Mouse (Mus musculus): ENCODE measurements around the gene Aaas. TPM values are rescaled to one million over a fixed set of nuclear protein-coding genes. Genes with fewer than 3 reads are reported as not detected.
"Not testable (repeated sequence)": the region's sequence is repeated elsewhere in the genome, so short reads cannot be mapped to it uniquely, and the experiment has no call there.

Gene Aaas
- polyA plus RNA-seq, 1 experiment from 2014 or later = 36.1 TPM

DNA sequence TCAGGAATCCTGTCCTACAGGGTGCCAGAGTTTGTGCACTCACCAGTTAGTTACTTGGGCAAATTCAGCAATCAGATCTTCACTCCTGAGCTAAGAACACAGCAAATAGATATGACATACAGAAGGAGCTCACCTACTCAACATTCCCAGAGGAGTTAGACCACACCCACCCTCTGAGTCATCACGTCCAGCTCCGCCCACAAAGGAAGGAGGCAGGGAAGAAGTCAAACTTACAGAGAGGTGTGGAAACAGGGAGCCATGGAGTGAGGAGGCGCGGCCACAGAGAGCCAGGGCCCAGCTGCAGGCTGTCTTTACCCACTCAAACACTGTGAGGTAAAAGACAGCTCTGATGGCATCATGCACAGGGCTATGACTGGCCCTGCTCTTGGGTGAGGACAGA lies 4.1 kb downstream of the Aaas start:
- Histone ChIP-seq H3K27me3 (replicated peaks; ENCODE audit: control insufficient read depth, insufficient read depth, low read length) (no peaks in the 10 kb centered on the region), H3K9me3 (ENCODE audit: control insufficient read depth, low read length) (no peaks in the 10 kb centered on the region), H3K4me3 (ENCODE audit: low read length) (no peak overlapping the region), H3K36me3 (ENCODE audit: control insufficient read depth, insufficient read depth, low read length) (no peaks in the 10 kb centered on the region; the same call in 1 of the 2 replicates), H3K27ac (ENCODE audit: low read depth, low read length) (no peak overlapping the region), H3K4me2 (ENCODE audit: low read length) (no peak overlapping the region), H3K9ac (ENCODE audit: low read depth, low read length) (no peak overlapping the region), H3K4me1 (ENCODE audit: control insufficient read depth, insufficient read depth, low read depth, low read length) (peaks cover 6% of the 10 kb centered on the region)
- 81% methylated on average over 4 of the region's 4 CpGs for WGBS
- no peak for ATAC-seq

DNA sequence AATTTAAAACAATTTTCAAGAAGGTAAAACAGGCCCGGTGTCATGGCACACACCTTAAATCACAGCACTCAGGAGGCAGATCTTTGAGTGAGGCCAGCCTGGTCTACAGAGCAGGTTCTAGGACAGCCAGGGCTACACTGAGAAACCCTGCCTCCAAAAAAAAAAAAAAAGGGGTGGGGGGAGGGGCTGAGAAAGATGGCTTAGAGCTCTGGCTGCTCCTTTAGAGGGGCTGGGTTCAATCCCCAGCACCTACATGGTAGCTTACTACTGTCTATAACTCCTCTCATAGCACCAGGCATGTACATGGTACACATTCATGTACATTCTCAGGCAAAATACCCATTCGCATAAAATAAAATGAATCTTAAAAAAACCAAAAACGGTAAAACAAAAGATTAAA lies 6.1 kb downstream of the Aaas start:
- Histone ChIP-seq H3K4me3 (ENCODE audit: low read length) (no peak overlapping the region), H3K36me3 (ENCODE audit: control insufficient read depth, insufficient read depth, low read length) (no peaks in the 10 kb centered on the region; the same call in 1 of the 2 replicates), H3K27me3 (replicated peaks; ENCODE audit: control insufficient read depth, insufficient read depth, low read length) (no peaks in the 10 kb centered on the region), H3K9ac (ENCODE audit: low read depth, low read length) (no peak overlapping the region), H3K9me3 (ENCODE audit: control insufficient read depth, low read length) (no peaks in the 10 kb centered on the region), H3K4me2 (ENCODE audit: low read length) (no peak overlapping the region), H3K4me1 (ENCODE audit: control insufficient read depth, insufficient read depth, low read depth, low read length) (no peaks in the 10 kb centered on the region), H3K27ac (ENCODE audit: low read depth, low read length) (no peak overlapping the region)
- WGBS = 95% methylated on average over 3 of the region's 3 CpGs
- no peak for ATAC-seq

GRCm38 (mm10) chr15:102341580-102341979 lies 9.0 kb downstream of the Aaas start:
- peaks cover 13% of the 10 kb centered on the region; the same call in 1 of the 2 replicates for H3K36me3 ChIP-seq (ENCODE audit: control insufficient read depth, insufficient read depth, low read length)
- no peak for ATAC-seq
- WGBS = 0% methylated on average over 1 of the region's 1 CpGs
- no peak overlapping the region for H3K27ac ChIP-seq (ENCODE audit: low read depth, low read length)
- H3K9me3 ChIP-seq (ENCODE audit: control insufficient read depth, low read length) = no peaks in the 10 kb centered on the region
- no peak overlapping the region for H3K4me3 ChIP-seq (ENCODE audit: low read length)
- H3K4me1 ChIP-seq (ENCODE audit: control insufficient read depth, insufficient read depth, low read depth, low read length) = no peaks in the 10 kb centered on the region
- no peak overlapping the region for H3K9ac ChIP-seq (ENCODE audit: low read depth, low read length)
- H3K27me3 ChIP-seq (replicated peaks; ENCODE audit: control insufficient read depth, insufficient read depth, low read length) = no peaks in the 10 kb centered on the region
- H3K4me2 ChIP-seq (ENCODE audit: low read length) = no peak overlapping the region

DNA sequence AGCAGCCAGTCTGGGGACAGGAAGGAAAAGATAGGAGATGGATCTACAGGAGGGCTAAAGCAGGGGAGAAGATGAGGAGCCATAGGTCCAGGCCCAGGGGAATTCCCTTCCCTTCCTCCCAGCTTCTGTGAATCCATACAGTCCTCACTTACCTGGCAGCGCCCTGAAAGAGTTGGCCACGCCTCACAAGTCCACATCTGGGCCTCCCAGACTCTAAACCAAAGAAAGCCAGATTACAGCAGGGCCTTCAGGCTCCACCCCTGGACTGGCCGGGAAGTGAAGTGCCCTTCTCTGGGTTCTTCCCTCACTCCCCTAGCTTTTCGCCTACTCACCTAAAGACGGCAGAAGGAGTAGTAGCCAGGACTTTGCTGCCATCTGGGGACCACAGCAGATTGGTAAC lies 11.0 kb downstream of the Aaas start:
- Histone ChIP-seq H3K36me3 (ENCODE audit: control insufficient read depth, insufficient read depth, low read length) (peaks cover 21% of the 10 kb centered on the region; the same call in 1 of the 2 replicates), H3K27me3 (replicated peaks; ENCODE audit: control insufficient read depth, insufficient read depth, low read length) (no peaks in the 10 kb centered on the region), H3K4me3 (ENCODE audit: low read length) (no peak overlapping the region), H3K4me2 (ENCODE audit: low read length) (no peak overlapping the region), H3K27ac (ENCODE audit: low read depth, low read length) (no peak overlapping the region), H3K9ac (ENCODE audit: low read depth, low read length) (no peak overlapping the region), H3K9me3 (ENCODE audit: control insufficient read depth, low read length) (no peaks in the 10 kb centered on the region), H3K4me1 (ENCODE audit: control insufficient read depth, insufficient read depth, low read depth, low read length) (no peaks in the 10 kb centered on the region)
- 74% methylated on average over 5 of the region's 5 CpGs for WGBS
- ATAC-seq = no peak

DNA sequence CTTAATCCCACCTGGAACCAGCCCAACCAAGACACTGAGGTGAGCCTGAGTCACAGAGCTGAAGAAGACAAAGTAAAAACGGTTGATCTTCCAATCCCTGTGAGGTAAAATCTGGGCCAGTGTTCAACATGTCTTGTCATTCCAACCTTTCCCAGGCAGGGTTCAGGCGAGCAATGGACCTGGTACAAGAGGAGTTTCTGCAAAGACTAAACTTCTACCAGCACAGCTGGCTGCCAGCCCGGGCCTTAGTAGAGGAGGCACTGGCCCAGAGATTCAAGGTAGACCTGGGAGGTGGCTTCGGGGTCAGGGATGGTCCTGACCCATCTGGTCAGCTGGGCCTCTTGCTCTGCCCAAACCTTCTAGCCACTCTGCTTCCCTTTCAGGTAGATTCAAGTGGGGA lies 13.6 kb downstream of the Aaas start:
- Histone ChIP-seq H3K9me3 (ENCODE audit: control insufficient read depth, low read length) (no peaks in the 10 kb centered on the region), H3K27ac (ENCODE audit: low read depth, low read length) (no peak overlapping the region), H3K4me2 (ENCODE audit: low read length) (no peak overlapping the region), H3K27me3 (replicated peaks; ENCODE audit: control insufficient read depth, insufficient read depth, low read length) (no peaks in the 10 kb centered on the region), H3K36me3 (ENCODE audit: control insufficient read depth, insufficient read depth, low read length) (peaks cover 29% of the 10 kb centered on the region), H3K4me3 (ENCODE audit: low read length) (no peak overlapping the region), H3K9ac (ENCODE audit: low read depth, low read length) (no peak overlapping the region), H3K4me1 (ENCODE audit: control insufficient read depth, insufficient read depth, low read depth, low read length) (peaks cover 13% of the 10 kb centered on the region)
- no peak for ATAC-seq
- WGBS = 87% methylated on average over 4 of the region's 4 CpGs

- not testable (repeated sequence) for H3K4me2 ChIP-seq (ENCODE audit: low read length); H3K4me3 ChIP-seq (ENCODE audit: low read length); H3K27ac ChIP-seq (ENCODE audit: low read depth, low read length); H3K9ac ChIP-seq (ENCODE audit: low read depth, low read length); H3K9me3 ChIP-seq (ENCODE audit: control insufficient read depth, low read length); ATAC-seq; H3K27me3 ChIP-seq (replicated peaks; ENCODE audit: control insufficient read depth, insufficient read depth, low read length)
- peaks cover 29% of the 10 kb centered on the region for H3K36me3 ChIP-seq (ENCODE audit: control insufficient read depth, insufficient read depth, low read length)
- peaks cover 17% of the 10 kb centered on the region for H3K4me1 ChIP-seq (ENCODE audit: control insufficient read depth, insufficient read depth, low read depth, low read length)
- WGBS = 96% methylated on average over 5 of the region's 5 CpGs
These were observed 14.6 kb downstream of the Aaas start for GRCm38 (mm10) chr15:102335925-102336324.

GRCm38 (mm10) chr15:102335254-102335653 lies 15.3 kb downstream of the Aaas start:
- H3K9me3 ChIP-seq (ENCODE audit: control insufficient read depth, low read length) = no peaks in the 10 kb centered on the region
- no peak for ATAC-seq
- no peak overlapping the region for H3K27ac ChIP-seq (ENCODE audit: low read depth, low read length)
- 83% methylated on average over 8 of the region's 8 CpGs for WGBS
- peaks cover 17% of the 10 kb centered on the region for H3K4me1 ChIP-seq (ENCODE audit: control insufficient read depth, insufficient read depth, low read depth, low read length)
- no peak overlapping the region for H3K9ac ChIP-seq (ENCODE audit: low read depth, low read length)
- no peak overlapping the region for H3K4me3 ChIP-seq (ENCODE audit: low read length)
- no peak overlapping the region for H3K4me2 ChIP-seq (ENCODE audit: low read length)
- H3K36me3 ChIP-seq (ENCODE audit: control insufficient read depth, insufficient read depth, low read length) = peaks cover 32% of the 10 kb centered on the region
- H3K27me3 ChIP-seq (replicated peaks; ENCODE audit: control insufficient read depth, insufficient read depth, low read length) = no peaks in the 10 kb centered on the region

- peak; percentile 97 for ATAC-seq
- no peaks in the 10 kb centered on the region for H3K9me3 ChIP-seq (ENCODE audit: control insufficient read depth, low read length)
- H3K4me3 ChIP-seq (ENCODE audit: low read length) = peak within 1 kb of the TSS; percentile 80
- H3K4me2 ChIP-seq (ENCODE audit: low read length) = peak within 1 kb of the TSS; percentile 90
- peaks cover 27% of the 10 kb centered on the region for H3K36me3 ChIP-seq (ENCODE audit: control insufficient read depth, insufficient read depth, low read length)
- WGBS = under 1% methylated on average over 30 of the region's 30 CpGs
- no peaks in the 10 kb centered on the region for H3K27me3 ChIP-seq (replicated peaks; ENCODE audit: control insufficient read depth, insufficient read depth, low read length)
- peak within 1 kb of the TSS; percentile 73 for H3K9ac ChIP-seq (ENCODE audit: low read depth, low read length)
- H3K4me1 ChIP-seq (ENCODE audit: control insufficient read depth, insufficient read depth, low read depth, low read length) = peaks cover 23% of the 10 kb centered on the region
- H3K27ac ChIP-seq (ENCODE audit: low read depth, low read length) = peak within 1 kb of the TSS; percentile 66
These were observed 19.0 kb downstream of the Aaas start, which contains the start of gene Myg1 for GRCm38 (mm10) chr15:102331610-102332015. Myg1 (plus strand) TSS chr15:102331709.

DNA sequence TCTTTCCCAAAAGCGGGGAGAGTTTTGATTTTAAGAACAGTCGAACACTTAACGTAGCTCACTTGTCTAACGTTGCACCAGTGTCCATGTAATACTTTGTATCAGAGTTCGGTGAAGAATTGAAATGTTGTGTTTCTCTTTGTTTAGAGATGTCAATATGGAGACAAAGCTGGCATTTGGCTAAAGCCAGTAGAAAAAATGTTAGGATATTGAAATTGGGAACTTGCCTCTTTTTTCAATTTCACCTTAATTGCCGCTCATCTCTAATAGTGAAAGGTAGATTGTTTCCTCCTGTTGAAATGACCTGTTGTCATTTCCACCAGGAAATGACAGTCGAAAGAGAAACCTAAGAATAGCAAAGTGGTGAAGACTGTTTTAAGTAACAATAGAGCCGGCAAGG lies 23.7 kb downstream of the Aaas start:
- Histone ChIP-seq H3K9me3 (ENCODE audit: control insufficient read depth, low read length) (no peaks in the 10 kb centered on the region), H3K4me2 (ENCODE audit: low read length) (peak overlapping the region; percentile 73), H3K36me3 (ENCODE audit: control insufficient read depth, insufficient read depth, low read length) (peaks cover 10% of the 10 kb centered on the region), H3K4me3 (ENCODE audit: low read length) (peak overlapping the region; percentile 83), H3K27ac (ENCODE audit: low read depth, low read length) (no peak overlapping the region), H3K4me1 (ENCODE audit: control insufficient read depth, insufficient read depth, low read depth, low read length) (peaks cover 14% of the 10 kb centered on the region), H3K9ac (ENCODE audit: low read depth, low read length) (peak overlapping the region; percentile 82), H3K27me3 (replicated peaks; ENCODE audit: control insufficient read depth, insufficient read depth, low read length) (no peaks in the 10 kb centered on the region)
- WGBS = 69% methylated on average over 8 of the region's 8 CpGs
- no peak for ATAC-seq
